Mouse (Mus musculus): ENCODE measurements around the gene Sema6b.

DNA sequence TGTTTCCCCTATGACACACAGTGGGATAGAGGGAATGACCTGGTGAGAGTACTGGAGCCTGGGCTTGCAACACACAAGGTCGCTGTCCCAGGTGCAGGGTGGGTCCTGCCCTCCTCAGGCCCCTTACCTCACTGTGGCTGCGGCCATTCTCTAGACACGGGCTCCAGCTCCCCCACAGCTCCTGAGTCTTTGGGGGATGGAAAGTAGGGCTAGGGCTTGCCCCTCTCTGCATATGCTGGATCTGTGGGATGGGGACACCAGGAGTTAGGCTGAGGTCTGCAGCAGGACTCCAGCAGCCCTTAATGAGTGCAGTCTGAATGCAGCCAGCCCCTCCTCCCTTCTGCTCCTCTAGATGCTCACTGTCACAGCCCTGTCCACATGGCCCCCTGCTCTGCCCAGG, 27.4 kb downstream of the Sema6b start:
- TF ChIP-seq CTCF (IDR thresholded peaks at IDR 0.05; ENCODE audit: insufficient read depth, low read depth, low read length): no peak
- TF ChIP-seq POLR2A (IDR thresholded peaks at IDR 0.05; ENCODE audit: insufficient read depth, low read depth, low read length): no peak

Measured in olfactory bulb, adult 2 months (tissue).